Mouse (Mus musculus): ENCODE results near the gene Bmf.

The Bmf gene

GRCm38 (mm10) chr2:118543893-118544799, 5.3 kb downstream of the Bmf start:
- peak; percentile 83 to 86 for DNase-seq

GRCm38 (mm10) chr2:118542971-118543573, 6.4 kb downstream of the Bmf start:
- peak in 1 of 2 experiments; percentile 35 for DNase-seq

- DNase-seq = no peak
These were observed 7.8 kb downstream of the Bmf start for GRCm38 (mm10) chr2:118541716-118542115.

GRCm38 (mm10) chr2:118540691-118541117, 8.8 kb downstream of the Bmf start:
- DNase-seq = peak; percentile 63 to 71

GRCm38 (mm10) chr2:118539881-118540516, 9.5 kb downstream of the Bmf start:
- DNase-seq = no peak

GRCm38 (mm10) chr2:118539040-118539439, 10.4 kb downstream of the Bmf start:
- no peak for DNase-seq

GRCm38 (mm10) chr2:118537226-118537625, 12.3 kb downstream of the Bmf start:
- no peak for DNase-seq

GRCm38 (mm10) chr2:118536553-118536952, 12.9 kb downstream of the Bmf start:
- DNase-seq = peak in 1 of 2 experiments; percentile 45

GRCm38 (mm10) chr2:118536111-118536510, 13.4 kb downstream of the Bmf start:
- DNase-seq = no peak

- DNase-seq = no peak
These were observed 15.5 kb downstream of the Bmf start for GRCm38 (mm10) chr2:118533969-118534368.

- DNase-seq = no peak
These were observed 16.4 kb downstream of the Bmf start for GRCm38 (mm10) chr2:118532855-118533675.

GRCm38 (mm10) chr2:118532401-118532800, 17.1 kb downstream of the Bmf start:
- no peak for DNase-seq

GRCm38 (mm10) chr2:118529466-118530181, 19.9 kb downstream of the Bmf start:
- no peak for DNase-seq

- no peak for DNase-seq
These were observed 22.9 kb downstream of the Bmf start for GRCm38 (mm10) chr2:118526545-118526944.

GRCm38 (mm10) chr2:118524811-118525210, 24.7 kb downstream of the Bmf start:
- no peak for DNase-seq

- DNase-seq = no peak
These were observed 26.2 kb downstream of the Bmf start for GRCm38 (mm10) chr2:118523163-118523730.

- DNase-seq = no peak
These were observed 27.2 kb downstream of the Bmf start for GRCm38 (mm10) chr2:118522265-118522664.

GRCm38 (mm10) chr2:118520042-118520933, 29.2 kb downstream of the Bmf start:
- DNase-seq = no peak

GRCm38 (mm10) chr2:118512418-118513377, 36.8 kb downstream of the Bmf start:
- DNase-seq = no peak
